Mouse (Mus musculus): ENCODE measurements around the gene Tsacc. TPM values are rescaled to one million over a fixed set of nuclear protein-coding genes. Genes with fewer than 3 reads are reported as not detected.

Tsacc gene
- polyA plus RNA-seq, 1 experiment: 0.12 TPM

GRCm38 (mm10) chr3:88244071-88244470 lies 52.7 kb downstream of the Tsacc start:
- H3K36me3 ChIP-seq (ENCODE audit: control insufficient read depth): no peaks in the 10 kb centered on the region; the same call in 1 of the 2 replicates
- no peak for TF ChIP-seq GATA1 (IDR thresholded peaks at IDR 0.05; ENCODE audit: low read length)
- TF ChIP-seq TAL1 (IDR thresholded peaks at IDR 0.05; ENCODE audit: low read length): no peak
- H3K4me1 ChIP-seq (ENCODE audit: control insufficient read depth): no peaks in the 10 kb centered on the region
- peaks cover 59% of the 10 kb centered on the region for H3K27me3 ChIP-seq (ENCODE audit: control insufficient read depth)
- no peak overlapping the region for H3K4me3 ChIP-seq (replicated peaks)
- peaks cover 2% of the 10 kb centered on the region; the same call in 1 of the 2 replicates for H3K9me3 ChIP-seq (ENCODE audit: control insufficient read depth, low read length)

- Histone ChIP-seq H3K27me3 (ENCODE audit: control insufficient read depth) (peaks cover 75% of the 10 kb centered on the region), H3K4me3 (replicated peaks) (no peak overlapping the region), H3K4me1 (ENCODE audit: control insufficient read depth) (no peaks in the 10 kb centered on the region), H3K36me3 (ENCODE audit: control insufficient read depth) (no peaks in the 10 kb centered on the region), H3K9me3 (ENCODE audit: control insufficient read depth, low read length) (peaks cover 2% of the 10 kb centered on the region; the same call in 1 of the 2 replicates)
- TF ChIP-seq TAL1 (IDR thresholded peaks at IDR 0.05; ENCODE audit: low read length) (no peak), GATA1 (IDR thresholded peaks at IDR 0.05; ENCODE audit: low read length) (no peak)
These were observed 54.3 kb downstream of the Tsacc start for GRCm38 (mm10) chr3:88242531-88242930.

- no peak overlapping the region for H3K4me3 ChIP-seq (replicated peaks)
- peaks cover 2% of the 10 kb centered on the region; the same call in 1 of the 2 replicates for H3K9me3 ChIP-seq (ENCODE audit: control insufficient read depth, low read length)
- H3K27me3 ChIP-seq (ENCODE audit: control insufficient read depth): peaks cover 81% of the 10 kb centered on the region
- H3K4me1 ChIP-seq (ENCODE audit: control insufficient read depth): no peaks in the 10 kb centered on the region
- no peaks in the 10 kb centered on the region for H3K36me3 ChIP-seq (ENCODE audit: control insufficient read depth)
- no peak for TF ChIP-seq TAL1 (IDR thresholded peaks at IDR 0.05; ENCODE audit: low read length)
- TF ChIP-seq GATA1 (IDR thresholded peaks at IDR 0.05; ENCODE audit: low read length): no peak
These were observed 55.6 kb downstream of the Tsacc start for GRCm38 (mm10) chr3:88241045-88241786.

- no peaks in the 10 kb centered on the region for H3K36me3 ChIP-seq (ENCODE audit: control insufficient read depth)
- no peaks in the 10 kb centered on the region for H3K4me1 ChIP-seq (ENCODE audit: control insufficient read depth)
- H3K27me3 ChIP-seq (ENCODE audit: control insufficient read depth): peaks cover 81% of the 10 kb centered on the region
- no peak overlapping the region for H3K4me3 ChIP-seq (replicated peaks)
- TF ChIP-seq TAL1 (IDR thresholded peaks at IDR 0.05; ENCODE audit: low read length) (no peak), GATA1 (IDR thresholded peaks at IDR 0.05; ENCODE audit: low read length) (no peak)
- H3K9me3 ChIP-seq (ENCODE audit: control insufficient read depth, low read length): peaks cover 2% of the 10 kb centered on the region; the same call in 1 of the 2 replicates
These were observed 57.4 kb downstream of the Tsacc start for GRCm38 (mm10) chr3:88239446-88239845.

DNA sequence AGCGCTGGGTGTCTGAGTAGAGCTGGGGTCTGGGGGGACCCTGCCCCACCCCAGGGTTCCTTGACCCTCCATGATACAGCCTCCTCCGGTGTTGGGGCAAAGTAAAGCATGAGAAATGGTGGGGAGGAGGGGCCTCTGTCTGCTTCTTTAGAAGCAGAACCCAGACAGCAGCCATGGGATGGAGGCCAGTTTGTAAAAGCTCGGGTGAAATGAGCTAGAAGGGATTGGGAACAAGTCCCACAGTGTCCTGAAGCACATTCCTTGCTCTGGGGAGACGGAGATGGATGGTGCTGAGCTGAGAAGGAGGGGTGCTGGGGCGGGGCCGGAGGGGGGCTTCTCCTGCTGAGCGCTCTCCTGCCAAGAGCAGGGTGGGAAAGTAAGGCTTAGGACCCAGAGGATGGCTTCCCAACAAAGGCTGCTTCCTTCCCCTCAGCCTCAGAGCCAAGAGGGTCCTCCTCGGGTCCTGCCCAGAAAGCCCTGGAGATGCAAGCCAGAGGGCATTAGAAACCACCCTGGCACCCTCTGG lies 57.9 kb downstream of the Tsacc start:
- peaks cover 79% of the 10 kb centered on the region for H3K27me3 ChIP-seq (ENCODE audit: control insufficient read depth)
- no peaks in the 10 kb centered on the region for H3K4me1 ChIP-seq (ENCODE audit: control insufficient read depth)
- TF ChIP-seq TAL1 (IDR thresholded peaks at IDR 0.05; ENCODE audit: low read length): no peak
- TF ChIP-seq GATA1 (IDR thresholded peaks at IDR 0.05; ENCODE audit: low read length): no peak
- H3K36me3 ChIP-seq (ENCODE audit: control insufficient read depth): no peaks in the 10 kb centered on the region
- no peak overlapping the region for H3K4me3 ChIP-seq (replicated peaks)
- H3K9me3 ChIP-seq (ENCODE audit: control insufficient read depth, low read length): peaks cover 2% of the 10 kb centered on the region; the same call in 1 of the 2 replicates

GRCm38 (mm10) chr3:88237556-88238194 lies 59.1 kb downstream of the Tsacc start:
- TF ChIP-seq GATA1 (IDR thresholded peaks at IDR 0.05; ENCODE audit: low read length) (no peak), TAL1 (IDR thresholded peaks at IDR 0.05; ENCODE audit: low read length) (no peak)
- Histone ChIP-seq H3K36me3 (ENCODE audit: control insufficient read depth) (no peaks in the 10 kb centered on the region), H3K4me3 (replicated peaks) (no peak overlapping the region), H3K27me3 (ENCODE audit: control insufficient read depth) (peaks cover 75% of the 10 kb centered on the region), H3K9me3 (ENCODE audit: control insufficient read depth, low read length) (peaks cover 2% of the 10 kb centered on the region; the same call in 1 of the 2 replicates), H3K4me1 (ENCODE audit: control insufficient read depth) (no peaks in the 10 kb centered on the region)

DNA sequence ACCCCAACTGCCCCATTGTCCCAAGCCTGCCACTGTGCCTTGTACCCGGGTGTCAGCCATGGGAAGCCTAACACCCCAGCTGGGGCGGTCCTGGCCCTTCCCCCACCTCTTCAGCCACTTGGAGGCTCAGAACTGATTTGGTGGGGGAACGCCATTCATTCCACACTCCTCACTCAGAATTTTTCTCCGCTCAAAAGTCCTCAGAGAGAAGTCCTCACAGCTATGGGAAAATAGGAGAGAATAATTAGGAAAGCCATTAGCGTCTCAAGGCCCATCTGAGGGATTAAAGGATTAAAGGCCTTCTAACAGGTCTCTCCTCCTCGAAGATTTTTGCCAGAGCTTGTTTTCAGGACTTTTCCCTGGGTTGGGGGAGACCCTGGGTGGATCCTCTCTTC lies 59.6 kb downstream of the Tsacc start:
- H3K4me1 ChIP-seq (ENCODE audit: control insufficient read depth): no peaks in the 10 kb centered on the region
- H3K27me3 ChIP-seq (ENCODE audit: control insufficient read depth): peaks cover 74% of the 10 kb centered on the region
- TF ChIP-seq GATA1 (IDR thresholded peaks at IDR 0.05; ENCODE audit: low read length) (no peak), TAL1 (IDR thresholded peaks at IDR 0.05; ENCODE audit: low read length) (no peak)

GRCm38 (mm10) chr3:88235616-88236015 lies 61.2 kb downstream of the Tsacc start:
- no peak for TF ChIP-seq GATA1 (IDR thresholded peaks at IDR 0.05; ENCODE audit: low read length)
- no peak for TF ChIP-seq TAL1 (IDR thresholded peaks at IDR 0.05; ENCODE audit: low read length)
- H3K9me3 ChIP-seq (ENCODE audit: control insufficient read depth, low read length): no peaks in the 10 kb centered on the region; the same call in 1 of the 2 replicates
- peaks cover 70% of the 10 kb centered on the region for H3K27me3 ChIP-seq (ENCODE audit: control insufficient read depth)
- no peaks in the 10 kb centered on the region for H3K36me3 ChIP-seq (ENCODE audit: control insufficient read depth)
- H3K4me3 ChIP-seq (replicated peaks): no peak overlapping the region
- H3K4me1 ChIP-seq (ENCODE audit: control insufficient read depth): no peaks in the 10 kb centered on the region

More for the DNA sequence above, 59.6 kb downstream of the Tsacc start:
- Histone ChIP-seq H3K9me3 (ENCODE audit: control insufficient read depth, low read length) (peaks cover 2% of the 10 kb centered on the region; the same call in 1 of the 2 replicates), H3K4me3 (replicated peaks) (no peak overlapping the region), H3K36me3 (ENCODE audit: control insufficient read depth) (no peaks in the 10 kb centered on the region)

GRCm38 (mm10) chr3:88235216-88235615 lies 61.6 kb downstream of the Tsacc start:
- H3K4me3 ChIP-seq (replicated peaks): no peak overlapping the region
- H3K36me3 ChIP-seq (ENCODE audit: control insufficient read depth): no peaks in the 10 kb centered on the region
- TF ChIP-seq TAL1 (IDR thresholded peaks at IDR 0.05; ENCODE audit: low read length) (no peak), GATA1 (IDR thresholded peaks at IDR 0.05; ENCODE audit: low read length) (no peak)
- H3K9me3 ChIP-seq (ENCODE audit: control insufficient read depth, low read length): no peaks in the 10 kb centered on the region
- H3K4me1 ChIP-seq (ENCODE audit: control insufficient read depth): no peaks in the 10 kb centered on the region
- peaks cover 70% of the 10 kb centered on the region for H3K27me3 ChIP-seq (ENCODE audit: control insufficient read depth)

Measured in erythroblast, embryonic 14.5 days (primary cell).